Mouse (Mus musculus) bone marrow, adult 2 months (tissue): ENCODE results near the gene Fjx1. TPM values are rescaled to one million over a fixed set of nuclear protein-coding genes. Genes with fewer than 3 reads are reported as not detected.
A peak's percentile ranks its signal among the peaks of the same experiment; 100 is the strongest.

Experiments used
- H3K27ac ChIP-seq: fragments of 200-500 bp; 2 replicates; pipeline ENCODE4 v1.5.1; 2012; ENCODE audit warnings: low read depth, mild to moderate bottlenecking, control low read depth, inconsistent platforms, low read length; ENCODE audit not compliant: control insufficient read depth, poor library complexity, insufficient read depth
- H3K4me1 ChIP-seq: fragments of 200-500 bp; 2 replicates; pipeline ENCODE4 v1.6.1; 2011; ENCODE audit warnings: low read length; ENCODE audit not compliant: control insufficient read depth, insufficient read depth
- H3K4me3 ChIP-seq: fragments of 200-500 bp; replicated peaks from 2 replicates; pipeline ENCODE3; 2011; ENCODE audit warnings: mild to moderate bottlenecking, low read depth, low read length, control low read depth; ENCODE audit not compliant: control insufficient read depth
- CTCF ChIP-seq: fragments of 200-500 bp; IDR thresholded peaks from 2 replicates; pipeline ENCODE4 v1.5.1; 2011; ENCODE audit warnings: low read length, control low read depth; ENCODE audit not compliant: control insufficient read depth, insufficient read depth
- POLR2A ChIP-seq: fragments of 200-500 bp; IDR thresholded peaks from 2 replicates; pipeline ENCODE4 v1.6.1; 2011; ENCODE audit warnings: low read depth, mild to moderate bottlenecking, control low read depth, low read length, borderline replicate concordance; ENCODE audit not compliant: control insufficient read depth
- WGBS: fragments of 180-500 bp; shearing (Covaris S2); methylation state at CpG from one replicate; pipeline ENCODE4 v1.1.7; 2018; 5-methylcytosine and 5-hydroxymethylcytosine counted together
- polyA plus RNA-seq: library from polyadenylated mRNA; stranded (reverse); fragments of >200 nt; gene quantifications from 2 replicates; pipeline ENCODE4 v1.2.4, GENCODE M21; 2011; ENCODE audit warnings: low replicate concordance; ENCODE audit not compliant: missing spikeins, insufficient read depth, insufficient read length

Gene Fjx1
- polyA plus RNA-seq, 1 experiment = 1.1 TPM

DNA sequence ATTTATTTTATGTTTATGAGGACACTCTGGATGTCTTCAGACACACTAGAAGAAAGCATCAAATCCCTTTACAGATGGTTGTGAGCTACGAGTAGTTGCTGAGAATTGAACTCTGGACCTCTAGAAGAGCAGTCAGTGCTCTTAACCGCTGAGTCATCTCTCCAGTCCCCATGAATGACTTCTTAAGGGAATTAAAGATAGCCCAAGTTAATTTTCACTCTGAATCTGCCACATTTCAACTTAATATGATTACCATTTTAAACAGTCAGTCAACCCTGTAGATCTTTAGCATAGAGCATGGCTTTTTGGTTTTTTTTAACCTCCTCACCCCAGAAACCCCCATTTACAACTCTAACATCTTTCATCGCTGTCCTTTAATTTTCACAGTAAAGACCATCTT is 42.6 kb downstream of the Fjx1 start:
- Histone ChIP-seq H3K4me1 (no peaks in the 10 kb centered on the region), H3K4me3 (no peak overlapping the region), H3K27ac (no peak overlapping the region)
- TF ChIP-seq POLR2A (no peak), CTCF (no peak)
- WGBS = 74% methylated on average over 3 of the region's 3 CpGs

DNA sequence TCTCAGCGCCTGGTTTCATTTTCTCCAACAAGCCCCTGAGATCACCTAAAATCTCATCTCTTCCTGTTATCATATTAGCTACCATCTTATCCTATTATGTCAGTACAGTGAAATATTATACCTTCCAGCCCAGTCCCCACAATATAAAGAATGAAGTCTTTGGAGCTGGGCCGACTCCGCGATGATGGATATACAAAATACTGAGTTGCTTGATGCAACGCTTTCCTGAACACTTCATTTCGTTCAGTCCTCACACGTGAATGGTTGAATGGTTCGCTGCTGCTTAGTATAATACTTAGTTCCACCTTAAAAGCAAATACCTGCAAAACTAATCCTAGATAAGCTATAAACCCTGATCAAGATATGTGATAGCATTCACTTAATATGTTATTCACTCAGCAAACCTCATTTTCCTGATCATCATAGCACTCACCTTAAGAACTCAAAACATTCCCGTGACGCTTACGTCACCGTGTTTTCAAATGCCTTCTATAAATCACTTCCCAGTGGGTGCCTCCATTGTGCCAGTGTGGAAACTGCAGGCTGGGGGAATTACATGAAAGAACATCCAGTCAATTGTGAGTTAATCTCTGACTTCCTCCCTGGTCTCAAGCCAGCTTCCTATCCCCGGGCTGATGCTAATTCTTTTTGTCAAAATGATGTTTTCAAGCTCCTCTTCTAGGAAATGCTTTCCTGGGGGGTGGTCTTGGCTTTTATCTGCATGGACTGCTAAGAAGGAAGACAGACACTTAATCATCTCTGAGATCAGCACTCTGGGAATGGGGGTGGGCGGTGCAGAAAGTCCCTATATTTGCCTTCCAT is 44.7 kb downstream of the Fjx1 start, which contains the start of gene Trim44:
TSS of gene Trim44 (minus strand) at position 466 of the 822 bp plus-strand sequence.
- H3K27ac ChIP-seq = no peak within 1 kb of the TSS
- no peak within 1 kb of the TSS for H3K4me3 ChIP-seq
- H3K4me1 ChIP-seq = no peaks in the 10 kb centered on the region
- no peak for TF ChIP-seq POLR2A
- no peak for TF ChIP-seq CTCF
- WGBS = 73% methylated on average over 14 of the region's 14 CpGs

- Histone ChIP-seq H3K4me3 (no peak overlapping the region), H3K27ac (no peak overlapping the region), H3K4me1 (no peaks in the 10 kb centered on the region)
- TF ChIP-seq CTCF (no peak), POLR2A (no peak)
- WGBS = 81% methylated on average over 4 of the region's 4 CpGs
Observed at GRCm38 (mm10) chr2:102406324-102407304, 45.7 kb downstream of the Fjx1 start.

DNA sequence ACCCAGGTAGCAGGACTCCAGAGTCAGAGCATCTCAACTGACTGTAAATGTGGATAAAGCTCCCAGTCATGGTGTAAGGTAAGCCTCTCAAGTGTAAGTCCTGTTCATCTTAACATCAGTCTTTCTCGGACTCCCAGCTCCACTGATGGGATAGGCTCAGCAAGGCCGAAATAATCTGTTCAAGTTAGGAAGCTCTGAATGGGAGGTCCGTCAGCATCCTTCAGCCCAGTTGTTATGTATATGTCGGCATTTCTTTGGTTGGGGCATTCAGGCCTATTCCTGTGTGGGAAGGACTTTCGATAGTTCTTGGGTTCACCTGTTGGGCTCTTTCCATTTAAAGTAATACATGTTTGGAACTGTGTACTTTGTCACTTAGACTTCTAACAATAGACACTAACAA is 48.3 kb downstream of the Fjx1 start:
- Histone ChIP-seq H3K27ac (no peak overlapping the region), H3K4me1 (peaks cover 4% of the 10 kb centered on the region; the same call in 1 of the 2 replicates), H3K4me3 (no peak overlapping the region)
- 88% methylated on average over 5 of the region's 5 CpGs for WGBS
- TF ChIP-seq POLR2A (no peak), CTCF (no peak)

- H3K4me3 ChIP-seq = no peak overlapping the region
- H3K27ac ChIP-seq = no peak overlapping the region
- TF ChIP-seq CTCF (no peak), POLR2A (no peak)
- H3K4me1 ChIP-seq = peaks cover 4% of the 10 kb centered on the region; the same call in 1 of the 2 replicates
- WGBS = 81% methylated on average over 4 of the region's 4 CpGs
Observed at GRCm38 (mm10) chr2:102403306-102403705, 49.0 kb downstream of the Fjx1 start.

DNA sequence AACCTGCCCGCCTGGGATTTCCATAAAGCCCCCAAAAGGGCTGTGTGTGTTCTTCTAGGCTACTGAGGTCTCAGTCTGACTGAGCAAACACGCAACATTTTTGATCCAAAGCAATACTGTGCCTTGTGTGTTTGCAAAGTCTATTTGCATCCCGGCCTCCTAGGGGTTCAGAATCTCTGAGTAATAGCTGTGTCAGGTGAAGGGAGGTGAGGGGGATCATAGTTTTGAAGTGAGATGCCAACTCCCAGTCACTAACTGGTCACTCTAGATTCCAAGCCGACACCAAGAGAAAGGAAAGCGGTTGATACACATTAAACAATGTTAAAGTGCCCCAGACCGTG is 51.0 kb downstream of the Fjx1 start:
- no peak for TF ChIP-seq CTCF
- TF ChIP-seq POLR2A = no peak
- WGBS = 30% methylated on average over 6 of the region's 6 CpGs
- H3K27ac ChIP-seq = peak overlapping the region; percentile 12; the same call in 1 of the 2 replicates
- H3K4me3 ChIP-seq = peak overlapping the region; percentile 45
- peaks cover 4% of the 10 kb centered on the region; the same call in 1 of the 2 replicates for H3K4me1 ChIP-seq

- H3K27ac ChIP-seq = peak overlapping the region; percentile 68
- TF ChIP-seq POLR2A = peak; percentile 69; the same call in 1 of the 2 replicates
- TF ChIP-seq CTCF = no peak
- 4% methylated on average over 94 of the region's 94 CpGs for WGBS
- peak overlapping the region; percentile 45 for H3K4me3 ChIP-seq
- H3K4me1 ChIP-seq = peaks cover 4% of the 10 kb centered on the region; the same call in 1 of the 2 replicates
Observed at GRCm38 (mm10) chr2:102400605-102401351, 51.5 kb downstream of the Fjx1 start.
